Mouse (Mus musculus) liver, embryonic 14.5 days (tissue): Measurements from ENCODE around the gene Sema3c.

ENCODE experiments used
- CTCF ChIP-seq: IDR thresholded peaks from 2 replicates; pipeline ENCODE4 v1.5.1; 2016; ENCODE audit warnings: antibody characterized with exemption, low read depth, control low read depth
- EP300 ChIP-seq: IDR thresholded peaks from 2 replicates; pipeline ENCODE4 v1.6.1; 2016; ENCODE audit warnings: antibody characterized with exemption, low read depth

DNA sequence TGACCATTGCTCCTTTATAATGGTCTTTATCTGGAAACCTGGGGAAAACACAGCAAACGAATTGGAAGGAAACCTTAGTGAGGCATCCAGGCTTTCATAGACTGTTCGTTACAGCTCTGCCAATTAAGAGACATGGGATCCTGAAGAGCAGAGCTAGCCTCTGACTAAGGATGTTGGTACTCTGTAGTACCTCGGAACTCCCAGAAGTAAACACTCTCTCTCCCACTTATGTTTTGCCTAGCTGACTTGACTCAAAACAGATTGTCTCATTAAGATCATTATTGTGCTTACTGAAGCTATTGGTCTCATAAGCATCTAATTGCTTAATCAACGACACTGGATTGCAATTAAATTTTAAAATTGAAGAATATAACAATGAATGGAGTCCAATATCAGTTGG is 138.3 kb downstream of the Sema3c start:
- TF ChIP-seq CTCF: no peak
- no peak for TF ChIP-seq EP300
